Mouse (Mus musculus): ENCODE measurements around the gene Ankdd1a.

DNA sequence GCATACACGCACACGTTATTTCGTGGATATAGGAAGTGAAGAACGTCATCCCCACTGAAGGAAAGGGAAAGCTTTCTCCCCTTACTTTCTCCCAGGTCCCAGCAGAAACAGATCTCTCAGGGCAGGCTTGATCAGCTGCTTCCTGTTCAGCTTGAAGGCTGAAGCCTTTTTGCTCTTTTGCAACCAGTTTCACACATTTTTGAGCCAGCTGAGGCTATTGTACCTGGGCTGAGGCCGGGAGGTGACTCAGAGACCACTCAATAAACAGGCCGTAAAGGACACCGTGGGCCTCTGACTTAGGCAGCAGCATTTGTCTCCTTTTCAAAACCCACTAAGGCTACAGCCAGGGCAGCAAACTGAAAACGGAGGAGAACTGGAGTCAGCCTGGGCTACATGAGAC lies 13.0 kb upstream of the Ankdd1a start:
- TF ChIP-seq POLR2A (IDR thresholded peaks at IDR 0.05; ENCODE audit: control insufficient read depth in 1 of 2, insufficient read depth in 1 of 2, low read depth in 1 of 2, low read length in 2 of 2, poor library complexity in 1 of 2) (no peak), POLR2AphosphoS2 (IDR thresholded peaks at IDR 0.05; ENCODE audit: low read length) (no peak), UBTF (IDR thresholded peaks at IDR 0.05; ENCODE audit: borderline replicate concordance, insufficient read depth, low read depth, low read length) (no peak), ZKSCAN1 (IDR thresholded peaks at IDR 0.05; ENCODE audit: low read depth, low read length) (no peak), USF2 (IDR thresholded peaks at IDR 0.05; ENCODE audit: borderline replicate concordance in 1 of 2, insufficient read depth in 1 of 2, low read depth in 1 of 2, low read length in 2 of 2) (no peak), NRF1 (IDR thresholded peaks at IDR 0.05; ENCODE audit: insufficient read depth, low read depth, low read length, poor library complexity, severe bottlenecking) (no peak), MAFK (IDR thresholded peaks at IDR 0.05; ENCODE audit: borderline replicate concordance, low read depth, low read length) (no peak), TCF12 (IDR thresholded peaks at IDR 0.05; ENCODE audit: low read depth, low read length) (no peak), ZC3H11A (IDR thresholded peaks at IDR 0.05; ENCODE audit: low read depth, low read length) (no peak), EP300 (IDR thresholded peaks at IDR 0.05; ENCODE audit: low read depth in 1 of 2, low read length in 2 of 2) (no peak)

Measured in MEL (cell line).